Mouse (Mus musculus) urinary bladder, postnatal 14 days (tissue): ENCODE results near the gene Gm29423.
"Not testable (repeated sequence)": the region's sequence is repeated elsewhere in the genome, so short reads cannot be mapped to it uniquely, and the experiment has no call there.

Experiments used
- DNase-seq: peaks from one replicate; pipeline ENCODE4 v3.0.0; 2021; ENCODE audit warnings: low spot score

Gene Gm29423

DNA sequence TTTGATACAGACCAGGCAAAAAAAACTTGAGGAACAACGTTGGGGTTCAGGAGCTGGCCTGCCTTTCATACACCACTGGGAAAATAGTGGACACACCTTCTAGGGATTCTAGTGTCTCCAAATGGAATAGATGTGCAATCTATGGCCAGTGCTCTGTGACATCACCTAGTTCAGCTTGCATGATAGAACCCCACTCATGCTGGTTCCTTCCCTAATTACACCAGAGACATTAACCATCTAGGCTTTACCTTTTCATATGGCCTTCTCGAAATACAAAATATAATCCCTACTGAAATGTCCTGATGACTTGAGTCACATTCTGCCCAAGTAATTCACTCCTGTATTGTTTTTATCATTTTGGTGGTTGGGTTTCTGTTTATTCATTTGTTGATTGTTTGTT is at the start of gene Gm29423, which contains the start of gene Gm29644:
TSS of gene Gm29423 (minus strand) at position 101 of the 400 bp plus-strand sequence.
TSS of gene Gm29644 (minus strand) at position 157 of the 400 bp plus-strand sequence.
- not testable (repeated sequence) for DNase-seq

DNA sequence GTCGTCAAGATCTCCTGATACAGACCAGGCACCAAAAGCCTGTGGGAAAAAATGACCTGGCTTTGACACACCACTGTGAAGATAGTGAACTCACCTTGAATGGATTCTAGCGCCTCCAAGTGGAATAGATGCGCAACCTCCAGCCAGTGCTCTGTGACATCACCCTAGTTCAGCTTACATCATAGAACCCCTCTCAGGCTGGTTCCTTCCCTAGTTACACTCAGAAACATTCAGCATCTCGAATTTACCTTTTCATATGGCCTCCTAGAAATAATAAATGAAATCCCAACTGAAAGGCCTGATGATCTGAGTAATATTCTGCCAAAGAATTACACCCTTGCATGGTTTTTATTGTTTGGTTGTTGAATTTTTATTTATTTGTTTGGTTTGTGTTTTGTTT is 29.5 kb downstream of the Gm29423 start, which contains the start of gene Gm21118:
TSS of gene Gm21118 (minus strand) at position 101 of the 400 bp plus-strand sequence.
- not testable (repeated sequence) for DNase-seq
